Mouse (Mus musculus) forebrain, embryonic 15.5 days (tissue): Measurements from ENCODE around the gene Hoxa6. TPM values are rescaled to one million over a fixed set of nuclear protein-coding genes. Genes with fewer than 3 reads are reported as not detected.

Experiments used
- ATAC-seq: fragments of 200-750 bp; cut with Nextera tagmentation; replicated peaks from 2 replicates; pipeline ENCODE4 v1.8.0; 2017; ENCODE audit warnings: mild to moderate bottlenecking, moderate TSS enrichment, moderate library complexity
- H3K27ac ChIP-seq: fragments of 300-500 bp; sonication (generic); replicated peaks from 2 replicates; pipeline ENCODE4 v1.5.1; 2015; ENCODE audit warnings: mild to moderate bottlenecking, inconsistent platforms
- H3K27me3 ChIP-seq: fragments of 300-500 bp; sonication (generic); 2 replicates; pipeline ENCODE4 v1.6.1; 2015; ENCODE audit warnings: inconsistent platforms
- H3K36me3 ChIP-seq: fragments of 300-500 bp; sonication (generic); 2 replicates; pipeline ENCODE4 v1.6.1; 2015; ENCODE audit warnings: mild to moderate bottlenecking, inconsistent platforms
- H3K4me1 ChIP-seq: fragments of 300-500 bp; sonication (generic); 2 replicates; pipeline ENCODE4 v1.6.1; 2015; ENCODE audit warnings: inconsistent platforms
- H3K4me2 ChIP-seq: fragments of 300-500 bp; sonication (generic); replicated peaks from 2 replicates; pipeline ENCODE4 v1.6.1; 2015; ENCODE audit warnings: mild to moderate bottlenecking, inconsistent platforms
- H3K4me3 ChIP-seq: fragments of 300-500 bp; sonication (generic); 2 replicates; pipeline ENCODE4 v1.5.1; 2015; ENCODE audit warnings: mild to moderate bottlenecking, inconsistent platforms
- H3K9ac ChIP-seq: fragments of 300-500 bp; sonication (generic); replicated peaks from 2 replicates; pipeline ENCODE4 v1.6.1; 2015; ENCODE audit warnings: mild to moderate bottlenecking, inconsistent platforms
- H3K9me3 ChIP-seq: fragments of 300-500 bp; sonication (generic); 2 replicates; pipeline ENCODE4 v1.6.1; 2016; ENCODE audit warnings: inconsistent platforms
- WGBS: fragments of 180-500 bp; shearing (Covaris S2); methylation state at CpG from one replicate; pipeline ENCODE4 v1.1.7; 2015; ENCODE audit warnings: mixed read lengths; 5-methylcytosine and 5-hydroxymethylcytosine counted together
- polyA plus RNA-seq: library from polyadenylated mRNA; unstranded; fragments of >200 nt; fragmentation: Nextera tagmentation; extraction: Ambion mirVana; gene quantifications from 2 replicates; pipeline ENCODE4 v1.2.1, GENCODE M21; 2015

The Hoxa6 gene
- polyA plus RNA-seq, 1 experiment from 2014 or later = not detected

DNA sequence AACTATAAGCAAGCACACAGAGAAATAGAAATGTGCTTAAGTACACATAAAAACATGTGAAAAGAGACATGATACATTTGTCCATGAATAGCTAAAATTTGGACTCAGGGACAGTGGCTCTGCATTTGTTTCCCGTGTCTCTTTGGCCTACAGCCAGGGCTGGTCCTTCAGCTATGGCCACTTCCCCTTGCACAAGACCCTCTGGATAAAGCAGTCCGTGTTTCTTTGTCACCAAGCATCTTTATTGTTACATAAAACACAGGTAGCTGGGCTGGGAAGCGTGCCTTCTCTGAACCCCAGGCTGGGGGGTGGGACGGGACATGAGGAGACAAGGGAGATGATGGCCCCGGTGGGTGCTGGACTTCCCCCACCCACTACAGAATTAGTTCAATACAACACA is 5.7 kb upstream of the Hoxa6 start:
- H3K4me2 ChIP-seq = no peak overlapping the region
- WGBS = 8% methylated on average over 5 of the region's 5 CpGs
- no peak overlapping the region for H3K9ac ChIP-seq
- no peak for ATAC-seq
- peaks cover 99% of the 10 kb centered on the region for H3K27me3 ChIP-seq
- H3K36me3 ChIP-seq = no peaks in the 10 kb centered on the region
- no peak overlapping the region for H3K4me3 ChIP-seq
- H3K9me3 ChIP-seq = no peaks in the 10 kb centered on the region
- no peak overlapping the region for H3K27ac ChIP-seq
- peaks cover 14% of the 10 kb centered on the region for H3K4me1 ChIP-seq

DNA sequence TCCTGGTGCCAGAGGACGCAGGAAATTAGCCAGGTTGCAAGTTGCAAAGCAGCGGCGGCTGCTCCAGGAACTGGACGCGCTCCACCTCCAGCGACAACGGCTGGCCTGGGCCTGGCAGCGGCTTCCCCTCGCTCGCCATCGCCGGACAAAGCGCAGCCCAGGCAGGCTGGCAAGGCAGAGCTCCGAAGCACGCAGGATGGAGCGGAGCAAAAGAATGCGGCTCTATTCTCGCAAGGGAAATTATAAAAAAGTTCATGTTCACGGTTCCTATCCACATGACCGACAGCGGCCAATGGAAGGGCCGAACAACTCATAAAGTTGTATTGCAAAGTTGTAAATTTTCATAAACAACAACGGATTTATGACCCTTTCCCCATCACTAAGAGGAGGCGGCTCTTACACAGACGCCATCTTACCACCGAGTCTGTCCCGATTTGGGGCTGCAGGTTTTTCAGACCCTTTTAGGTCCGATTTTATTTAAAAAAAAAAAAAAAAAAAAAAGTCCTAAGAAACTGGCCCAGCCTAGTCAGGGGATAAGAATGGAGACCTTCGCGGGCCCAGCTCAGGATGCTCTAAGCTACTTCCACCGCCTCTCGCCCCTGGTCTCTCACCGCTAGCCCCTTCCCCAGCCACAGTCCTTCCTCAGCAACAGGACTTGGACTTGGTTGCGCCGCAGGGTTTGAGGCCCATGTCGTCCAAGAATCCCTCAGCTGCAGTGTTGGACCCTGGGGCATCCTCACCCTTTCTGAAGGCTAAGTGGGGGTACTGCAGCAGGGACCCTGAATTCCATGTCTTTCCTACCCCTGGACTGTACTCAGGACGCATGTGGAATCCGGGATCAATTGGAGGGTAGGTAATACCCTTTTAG is 4.8 kb upstream of the Hoxa6 start, which contains the start of the genes Hoxa3 and Gm28308:
Gene Hoxa3, minus strand, starts transcription at position 218 of the 868 bp plus-strand sequence.
Gene Gm28308, minus strand, starts transcription at position 221 of the 868 bp plus-strand sequence.
- no peak within 1 kb of the TSS for H3K27ac ChIP-seq
- H3K27me3 ChIP-seq = peaks cover 99% of the 10 kb centered on the region
- H3K9ac ChIP-seq = no peak within 1 kb of the TSS
- H3K4me2 ChIP-seq = no peak within 1 kb of the TSS
- 3% methylated on average over 38 of the region's 38 CpGs for WGBS
- H3K4me3 ChIP-seq = no peak within 1 kb of the TSS
- no peak for ATAC-seq
- H3K36me3 ChIP-seq = no peaks in the 10 kb centered on the region
- H3K4me1 ChIP-seq = peaks cover 14% of the 10 kb centered on the region
- H3K9me3 ChIP-seq = no peaks in the 10 kb centered on the region

GRCm38 (mm10) chr6:52212556-52213118 is 4.1 kb upstream of the Hoxa6 start:
- H3K36me3 ChIP-seq = no peaks in the 10 kb centered on the region
- ATAC-seq = no peak
- no peak overlapping the region for H3K4me3 ChIP-seq
- no peaks in the 10 kb centered on the region for H3K9me3 ChIP-seq
- H3K27ac ChIP-seq = no peak overlapping the region
- H3K4me2 ChIP-seq = no peak overlapping the region
- H3K4me1 ChIP-seq = peaks cover 13% of the 10 kb centered on the region
- H3K27me3 ChIP-seq = peaks cover 97% of the 10 kb centered on the region
- under 1% methylated on average over 22 of the region's 22 CpGs for WGBS
- H3K9ac ChIP-seq = no peak overlapping the region

DNA sequence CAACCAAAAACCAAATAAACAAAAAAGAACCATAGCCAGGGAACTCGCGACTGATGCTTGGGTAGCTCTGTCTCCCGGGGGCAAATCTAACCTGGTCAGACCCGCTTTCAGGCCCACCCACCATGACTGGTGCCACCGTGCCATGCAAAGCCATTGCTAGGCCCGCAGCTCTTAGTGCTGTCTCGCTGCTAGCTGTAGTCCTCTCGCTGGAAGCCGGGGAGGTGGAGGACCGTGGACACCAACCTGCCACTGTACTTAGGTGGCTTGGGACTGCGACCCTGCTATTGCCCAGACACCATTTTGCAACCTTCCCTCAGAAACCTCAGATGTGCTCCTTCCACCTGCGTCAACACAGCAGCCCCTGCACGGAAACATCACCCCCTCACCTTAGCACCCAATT is 3.4 kb upstream of the Hoxa6 start:
- 3% methylated on average over 13 of the region's 13 CpGs for WGBS
- H3K27ac ChIP-seq = no peak overlapping the region
- H3K36me3 ChIP-seq = no peaks in the 10 kb centered on the region
- peaks cover 6% of the 10 kb centered on the region for H3K4me1 ChIP-seq
- no peaks in the 10 kb centered on the region for H3K9me3 ChIP-seq
- H3K27me3 ChIP-seq = peaks cover 97% of the 10 kb centered on the region
- no peak overlapping the region for H3K4me3 ChIP-seq
- peak; percentile 51; the same call in 1 of the 2 replicates for ATAC-seq
- H3K9ac ChIP-seq = no peak overlapping the region
- no peak overlapping the region for H3K4me2 ChIP-seq

GRCm38 (mm10) chr6:52211170-52211935 is 2.8 kb upstream of the Hoxa6 start:
- ATAC-seq = peak; percentile 43
- Histone ChIP-seq H3K4me2 (no peak overlapping the region), H3K4me1 (0 out of 2 replicates have a peak, but pooled peaks cover 4% of the 10 kb centered on the region), H3K36me3 (no peaks in the 10 kb centered on the region), H3K27me3 (peaks cover 97% of the 10 kb centered on the region), H3K27ac (no peak overlapping the region), H3K9ac (no peak overlapping the region), H3K9me3 (no peaks in the 10 kb centered on the region), H3K4me3 (no peak overlapping the region)
- under 1% methylated on average over 37 of the region's 37 CpGs for whole genome bisulfite sequencing

DNA sequence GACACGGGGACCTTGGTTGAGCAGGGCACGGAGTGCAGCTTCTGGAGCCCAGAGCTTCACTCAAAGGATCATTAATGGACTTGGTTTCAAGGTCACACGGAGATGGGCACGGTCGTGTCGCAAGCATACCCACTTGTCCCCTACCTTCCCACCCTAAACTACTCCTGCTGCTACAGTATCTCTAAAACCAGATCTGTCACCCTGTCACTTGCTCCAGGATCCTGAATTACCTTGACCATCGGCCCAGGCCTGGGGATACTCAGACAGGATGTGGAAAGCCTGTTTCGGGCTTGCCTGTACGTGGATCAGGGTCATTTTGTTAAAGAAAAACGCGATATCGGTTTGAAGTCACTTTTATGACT is 1.1 kb upstream of the Hoxa6 start:
- ATAC-seq = no peak
- no peaks in the 10 kb centered on the region for H3K36me3 ChIP-seq
- no peak overlapping the region for H3K4me2 ChIP-seq
- H3K4me1 ChIP-seq = 0 out of 2 replicates have a peak, but pooled peaks cover 4% of the 10 kb centered on the region
- WGBS = 6% methylated on average over 12 of the region's 12 CpGs
- H3K27me3 ChIP-seq = peaks cover 97% of the 10 kb centered on the region
- no peak overlapping the region for H3K4me3 ChIP-seq
- no peaks in the 10 kb centered on the region for H3K9me3 ChIP-seq
- H3K27ac ChIP-seq = no peak overlapping the region
- H3K9ac ChIP-seq = no peak overlapping the region

DNA sequence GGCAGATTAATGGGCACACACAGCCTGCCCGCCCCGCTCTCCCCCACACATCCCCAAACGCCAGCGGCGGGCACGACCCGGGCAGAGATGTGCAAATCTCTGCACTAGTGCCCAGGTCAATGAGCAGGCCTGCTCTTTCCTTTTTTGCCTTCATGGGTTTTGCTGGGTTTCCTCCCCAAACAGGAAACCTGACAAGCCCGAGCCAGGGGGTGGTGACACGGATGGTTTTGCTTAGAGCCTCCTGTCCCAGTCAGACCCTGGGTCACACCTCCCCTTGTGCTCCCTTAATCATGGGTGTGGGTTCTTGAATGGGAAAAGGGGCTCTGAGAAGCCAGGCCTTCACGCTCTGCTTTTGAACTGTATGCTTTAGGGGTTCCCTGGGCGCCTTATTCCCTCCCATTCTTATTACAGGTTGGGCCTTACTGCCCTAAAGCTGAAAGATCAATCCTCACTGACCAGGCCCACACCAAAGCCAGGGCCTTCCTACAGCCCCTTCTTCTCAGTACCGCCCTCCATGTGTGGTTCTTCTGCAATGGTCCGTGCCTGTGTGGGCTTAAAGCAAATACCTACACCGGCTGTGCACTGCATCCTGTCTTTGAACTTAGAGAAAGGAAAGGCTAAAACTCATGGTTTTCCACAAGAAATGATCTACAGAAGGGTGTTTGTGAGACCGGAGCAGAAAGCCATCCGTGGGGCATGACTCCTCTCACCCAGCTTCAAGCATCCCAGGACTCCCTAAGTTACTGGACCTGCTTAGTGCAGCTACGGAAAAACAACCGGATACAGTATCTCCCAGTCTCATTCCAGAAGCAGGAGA is 554 bp upstream of the Hoxa6 start:
- no peak for ATAC-seq
- H3K36me3 ChIP-seq = no peaks in the 10 kb centered on the region

GRCm38 (mm10) chr6:52207684-52207976 is 892 bp downstream of the Hoxa6 start:
- H3K9me3 ChIP-seq = no peaks in the 10 kb centered on the region
- no peak overlapping the region for H3K4me2 ChIP-seq
- no peaks in the 10 kb centered on the region for H3K36me3 ChIP-seq
- H3K27me3 ChIP-seq = peaks cover 97% of the 10 kb centered on the region
- no peak overlapping the region for H3K9ac ChIP-seq
- H3K4me3 ChIP-seq = no peak overlapping the region
- no peak for ATAC-seq
- peaks cover 11% of the 10 kb centered on the region for H3K4me1 ChIP-seq
- H3K27ac ChIP-seq = no peak overlapping the region

More for the DNA sequence above, 554 bp upstream of the Hoxa6 start:
- no peak overlapping the region for H3K9ac ChIP-seq
- no peak overlapping the region for H3K4me2 ChIP-seq
- peaks cover 9% of the 10 kb centered on the region for H3K4me1 ChIP-seq
- H3K27me3 ChIP-seq = peaks cover 97% of the 10 kb centered on the region
- H3K27ac ChIP-seq = no peak overlapping the region
- 4% methylated on average over 18 of the region's 18 CpGs for WGBS
- H3K4me3 ChIP-seq = no peak overlapping the region
- H3K9me3 ChIP-seq = no peaks in the 10 kb centered on the region

GRCm38 (mm10) chr6:52206882-52207683 is 1.4 kb downstream of the Hoxa6 start:
- under 1% methylated on average over 4 of the region's 4 CpGs for WGBS
- Histone ChIP-seq H3K27me3 (peaks cover 97% of the 10 kb centered on the region), H3K27ac (no peak overlapping the region), H3K36me3 (no peaks in the 10 kb centered on the region), H3K4me2 (no peak overlapping the region), H3K9ac (no peak overlapping the region), H3K4me1 (peaks cover 11% of the 10 kb centered on the region), H3K9me3 (no peaks in the 10 kb centered on the region), H3K4me3 (no peak overlapping the region)
- no peak for ATAC-seq

- H3K27me3 ChIP-seq = peaks cover 97% of the 10 kb centered on the region
- no peak for ATAC-seq
- H3K4me3 ChIP-seq = no peak overlapping the region
- peaks cover 11% of the 10 kb centered on the region for H3K4me1 ChIP-seq
- WGBS = under 1% methylated on average over 55 of the region's 55 CpGs
- H3K9ac ChIP-seq = no peak overlapping the region
- no peaks in the 10 kb centered on the region for H3K36me3 ChIP-seq
- H3K4me2 ChIP-seq = no peak overlapping the region
- no peaks in the 10 kb centered on the region for H3K9me3 ChIP-seq
- no peak overlapping the region for H3K27ac ChIP-seq
Observed at GRCm38 (mm10) chr6:52205638-52206621, 2.6 kb downstream of the Hoxa6 start.
